Mouse (Mus musculus): Measurements from ENCODE around the gene Camk1. TPM values are rescaled to one million over a fixed set of nuclear protein-coding genes. Genes with fewer than 3 reads are reported as not detected.
"Not testable (repeated sequence)": the region's sequence is repeated elsewhere in the genome, so short reads cannot be mapped to it uniquely, and the experiment has no call there.

Camk1 gene
- total and polyA plus RNA-seq, 3 experiments, result 63.0 to 74.8 (median 68.2) TPM

GRCm38 (mm10) chr6:113333137-113333950 lies 10.4 kb downstream of the Camk1 start:
- H3K9ac ChIP-seq (ENCODE audit: low read depth, low read length), result no peak overlapping the region
- intact Hi-C loops (cut with DNase I), result loop anchor here (5.0 kb wide), 1 partner anchor 134 kb away; no protein-coding TSS in a partner anchor
- no peak for TF ChIP-seq CTCF (IDR thresholded peaks at IDR 0.05)
- no peak for TF ChIP-seq POLR2A (IDR thresholded peaks at IDR 0.05; ENCODE audit: insufficient read depth, low read depth, low read length)
- TF ChIP-seq EP300 (IDR thresholded peaks at IDR 0.05; ENCODE audit: insufficient read depth, low read depth, low read length), result no peak

GRCm38 (mm10) chr6:113332734-113333133 lies 11.1 kb downstream of the Camk1 start:
- not testable (repeated sequence) for H3K79me2 ChIP-seq (replicated peaks; ENCODE audit: control insufficient read depth, insufficient read depth, low read length); H3K4me3 ChIP-seq; H3K27me3 ChIP-seq (ENCODE audit: control insufficient read depth, insufficient read depth, low read length); H3K9ac ChIP-seq (ENCODE audit: low read depth, low read length); H3K4me1 ChIP-seq (ENCODE audit: control insufficient read depth, insufficient read depth, low read length); H3K27ac ChIP-seq; DNase-seq; H3K36me3 ChIP-seq (ENCODE audit: control insufficient read depth, insufficient read depth, low read length)
- WGBS, result 66% methylated on average over 6 of the region's 6 CpGs
- TF ChIP-seq CTCF (IDR thresholded peaks at IDR 0.05), result peak; percentile 42
- intact Hi-C loops (cut with DNase I), result loop anchor here (5.0 kb wide), 1 partner anchor 135 kb away; no protein-coding TSS in a partner anchor

More at GRCm38 (mm10) chr6:113333137-113333950, 10.4 kb downstream of the Camk1 start:
- H3K27me3 ChIP-seq (ENCODE audit: control insufficient read depth, insufficient read depth, low read length), result no peaks in the 10 kb centered on the region
- H3K4me1 ChIP-seq (ENCODE audit: control insufficient read depth, insufficient read depth, low read length), result peaks cover 6% of the 10 kb centered on the region
- 35% methylated on average over 14 of the region's 14 CpGs for WGBS
- no peak overlapping the region for H3K4me3 ChIP-seq
- H3K36me3 ChIP-seq (ENCODE audit: control insufficient read depth, insufficient read depth, low read length), result peaks cover 8% of the 10 kb centered on the region
- DNase-seq, result peak; percentile 52 to 54
- no peaks in the 10 kb centered on the region for H3K79me2 ChIP-seq (replicated peaks; ENCODE audit: control insufficient read depth, insufficient read depth, low read length)
- peak overlapping the region; percentile 47; the same call in 1 of the 2 replicates for H3K27ac ChIP-seq

- WGBS, result 93% methylated on average over 11 of the region's 11 CpGs
- no peak for TF ChIP-seq EP300 (IDR thresholded peaks at IDR 0.05; ENCODE audit: insufficient read depth, low read depth, low read length)
- TF ChIP-seq CTCF (IDR thresholded peaks at IDR 0.05), result no peak
- no peak for TF ChIP-seq POLR2A (IDR thresholded peaks at IDR 0.05; ENCODE audit: insufficient read depth, low read depth, low read length)
- DNase-seq, result no peak
These were observed 12.1 kb downstream of the Camk1 start for GRCm38 (mm10) chr6:113331721-113332120.

GRCm38 (mm10) chr6:113330547-113330946 lies 13.2 kb downstream of the Camk1 start:
- DNase-seq, result no peak
- no peak overlapping the region for H3K27ac ChIP-seq
- no peaks in the 10 kb centered on the region; the same call in 1 of the 2 replicates for H3K36me3 ChIP-seq (ENCODE audit: control insufficient read depth, insufficient read depth, low read length)
- intact Hi-C loops (cut with DNase I), result loop anchor here (5.0 kb wide), 1 partner anchor 137 kb away; no protein-coding TSS in a partner anchor
- H3K27me3 ChIP-seq (ENCODE audit: control insufficient read depth, insufficient read depth, low read length), result no peaks in the 10 kb centered on the region
- 19% methylated on average over 2 of the region's 2 CpGs for WGBS
- no peaks in the 10 kb centered on the region for H3K79me2 ChIP-seq (replicated peaks; ENCODE audit: control insufficient read depth, insufficient read depth, low read length)
- no peak overlapping the region for H3K9ac ChIP-seq (ENCODE audit: low read depth, low read length)
- H3K4me1 ChIP-seq (ENCODE audit: control insufficient read depth, insufficient read depth, low read length), result peaks cover 3% of the 10 kb centered on the region
- no peak overlapping the region for H3K4me3 ChIP-seq
- TF ChIP-seq EP300 (IDR thresholded peaks at IDR 0.05; ENCODE audit: insufficient read depth, low read depth, low read length) (no peak), CTCF (IDR thresholded peaks at IDR 0.05) (no peak), POLR2A (IDR thresholded peaks at IDR 0.05; ENCODE audit: insufficient read depth, low read depth, low read length) (no peak)

More at GRCm38 (mm10) chr6:113331721-113332120, 12.1 kb downstream of the Camk1 start:
- Histone ChIP-seq H3K79me2 (replicated peaks; ENCODE audit: control insufficient read depth, insufficient read depth, low read length) (no peaks in the 10 kb centered on the region), H3K27ac (no peak overlapping the region), H3K4me1 (ENCODE audit: control insufficient read depth, insufficient read depth, low read length) (peaks cover 3% of the 10 kb centered on the region), H3K9ac (ENCODE audit: low read depth, low read length) (no peak overlapping the region), H3K4me3 (no peak overlapping the region), H3K27me3 (ENCODE audit: control insufficient read depth, insufficient read depth, low read length) (no peaks in the 10 kb centered on the region), H3K36me3 (ENCODE audit: control insufficient read depth, insufficient read depth, low read length) (no peaks in the 10 kb centered on the region)
- intact Hi-C loops (cut with DNase I), result loop anchor here (5.0 kb wide), 1 partner anchor 136 kb away; no protein-coding TSS in a partner anchor

GRCm38 (mm10) chr6:113329396-113329795 lies 14.4 kb downstream of the Camk1 start:
- intact Hi-C loops (cut with DNase I), result loop anchor here (5.0 kb wide), 1 partner anchor 88 kb away; the partner anchor contains the start of gene Rpusd3
- Histone ChIP-seq H3K4me3 (no peak overlapping the region), H3K27ac (no peak overlapping the region), H3K27me3 (ENCODE audit: control insufficient read depth, insufficient read depth, low read length) (no peaks in the 10 kb centered on the region), H3K36me3 (ENCODE audit: control insufficient read depth, insufficient read depth, low read length) (no peaks in the 10 kb centered on the region; the same call in 1 of the 2 replicates), H3K9ac (ENCODE audit: low read depth, low read length) (no peak overlapping the region), H3K79me2 (replicated peaks; ENCODE audit: control insufficient read depth, insufficient read depth, low read length) (no peaks in the 10 kb centered on the region), H3K4me1 (ENCODE audit: control insufficient read depth, insufficient read depth, low read length) (peaks cover 3% of the 10 kb centered on the region)
- TF ChIP-seq POLR2A (IDR thresholded peaks at IDR 0.05; ENCODE audit: insufficient read depth, low read depth, low read length), result no peak
- no peak for TF ChIP-seq EP300 (IDR thresholded peaks at IDR 0.05; ENCODE audit: insufficient read depth, low read depth, low read length)
- DNase-seq, result no peak
- WGBS, result 97% methylated on average over 1 of the region's 1 CpGs
